Mouse (Mus musculus): ENCODE results near the gene Cryzl1. TPM values are rescaled to one million over a fixed set of nuclear protein-coding genes. Genes with fewer than 3 reads are reported as not detected.
"Not testable (repeated sequence)": the region's sequence is repeated elsewhere in the genome, so short reads cannot be mapped to it uniquely, and the experiment has no call there.

The Cryzl1 gene
- polyA plus RNA-seq, 1 experiment from 2014 or later, result 31.5 TPM

- peak within 1 kb of the TSS; percentile 90 for H3K4me3 ChIP-seq (ENCODE audit: low read depth, low read length)
- ATAC-seq (ENCODE audit: low read depth), result peak; percentile 85
- H3K4me1 ChIP-seq (ENCODE audit: control insufficient read depth, low read depth, low read length), result peaks cover 11% of the 10 kb centered on the region
Measured at GRCm38 (mm10) chr16:91646681-91647419, 81.9 kb downstream of the Cryzl1 start, which contains the start of gene Gart. Gart (minus strand) TSS chr16:91646952.

DNA sequence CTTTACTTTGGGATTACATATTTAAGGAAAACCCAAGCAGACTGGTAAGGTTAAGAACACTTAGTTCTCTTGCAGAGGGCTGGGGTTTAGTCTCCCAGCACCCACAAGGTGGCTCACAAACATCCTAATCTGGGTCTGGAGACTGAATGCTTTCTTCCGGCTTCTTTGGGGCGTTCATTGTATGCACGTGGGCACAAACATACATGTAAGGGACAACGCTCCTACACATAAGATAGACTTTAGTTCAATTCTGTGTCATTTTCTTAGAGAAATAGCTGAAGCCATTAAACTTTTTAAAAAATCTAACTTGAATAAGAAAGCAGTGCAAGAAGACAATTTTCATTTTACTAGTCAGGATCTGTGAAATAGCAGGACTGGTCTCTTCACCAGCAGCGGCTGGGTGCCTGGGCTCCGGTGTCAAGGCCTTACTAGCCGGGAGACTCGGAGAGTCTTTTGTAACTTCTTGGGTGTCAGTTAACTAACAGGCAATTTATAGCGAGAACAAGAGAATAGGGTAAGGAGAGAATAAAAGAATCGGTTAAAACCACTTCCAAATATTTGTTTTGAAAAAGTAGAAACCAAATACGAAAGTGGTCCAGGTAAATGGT is 82.7 kb downstream of the Cryzl1 start:
- H3K36me3 ChIP-seq (ENCODE audit: control insufficient read depth, insufficient read depth), result peaks cover 13% of the 10 kb centered on the region
- WGBS (ENCODE audit: insufficient replicate concordance), result under 1% methylated on average over 11 of the region's 11 CpGs

More at GRCm38 (mm10) chr16:91646681-91647419, 81.9 kb downstream of the Cryzl1 start, which contains the start of gene Gart:
- peak within 1 kb of the TSS; percentile 91 for H3K9ac ChIP-seq (ENCODE audit: low read depth, low read length)
- H3K36me3 ChIP-seq (ENCODE audit: control insufficient read depth, insufficient read depth), result peaks cover 9% of the 10 kb centered on the region
- H3K27ac ChIP-seq (ENCODE audit: low read length), result peak within 1 kb of the TSS; percentile 99
- H3K27me3 ChIP-seq (ENCODE audit: control insufficient read depth, insufficient read depth, low read depth, low read length), result no peaks in the 10 kb centered on the region
- under 1% methylated on average over 59 of the region's 59 CpGs for WGBS (ENCODE audit: insufficient replicate concordance)
- H3K9me3 ChIP-seq (replicated peaks; ENCODE audit: control insufficient read depth, low read length), result no peaks in the 10 kb centered on the region
- H3K4me2 ChIP-seq (ENCODE audit: low read depth, low read length), result peak within 1 kb of the TSS; percentile 99

GRCm38 (mm10) chr16:91645420-91645819 is 83.4 kb downstream of the Cryzl1 start:
- H3K4me1 ChIP-seq (ENCODE audit: control insufficient read depth, low read depth, low read length); H3K4me2 ChIP-seq (ENCODE audit: low read depth, low read length); H3K27me3 ChIP-seq (ENCODE audit: control insufficient read depth, insufficient read depth, low read depth, low read length); H3K27ac ChIP-seq (ENCODE audit: low read length); ATAC-seq (ENCODE audit: low read depth); H3K9ac ChIP-seq (ENCODE audit: low read depth, low read length); H3K9me3 ChIP-seq (replicated peaks; ENCODE audit: control insufficient read depth, low read length); H3K4me3 ChIP-seq (ENCODE audit: low read depth, low read length): not testable (repeated sequence)
- WGBS (ENCODE audit: insufficient replicate concordance), result no CpG with 5 or more reads among the region's 2 CpGs
- peaks cover 15% of the 10 kb centered on the region for H3K36me3 ChIP-seq (ENCODE audit: control insufficient read depth, insufficient read depth)

More for the DNA sequence above, 82.7 kb downstream of the Cryzl1 start:
- no peaks in the 10 kb centered on the region for H3K9me3 ChIP-seq (replicated peaks; ENCODE audit: control insufficient read depth, low read length)
- peak overlapping the region; percentile 90 for H3K9ac ChIP-seq (ENCODE audit: low read depth, low read length)
- H3K27me3 ChIP-seq (ENCODE audit: control insufficient read depth, insufficient read depth, low read depth, low read length), result no peaks in the 10 kb centered on the region
- no peak for ATAC-seq (ENCODE audit: low read depth)
- H3K4me2 ChIP-seq (ENCODE audit: low read depth, low read length), result peak overlapping the region; percentile 99
- H3K4me3 ChIP-seq (ENCODE audit: low read depth, low read length), result peak overlapping the region; percentile 90
- peak overlapping the region; percentile 57 for H3K27ac ChIP-seq (ENCODE audit: low read length)
- H3K4me1 ChIP-seq (ENCODE audit: control insufficient read depth, low read depth, low read length), result peaks cover 11% of the 10 kb centered on the region

DNA sequence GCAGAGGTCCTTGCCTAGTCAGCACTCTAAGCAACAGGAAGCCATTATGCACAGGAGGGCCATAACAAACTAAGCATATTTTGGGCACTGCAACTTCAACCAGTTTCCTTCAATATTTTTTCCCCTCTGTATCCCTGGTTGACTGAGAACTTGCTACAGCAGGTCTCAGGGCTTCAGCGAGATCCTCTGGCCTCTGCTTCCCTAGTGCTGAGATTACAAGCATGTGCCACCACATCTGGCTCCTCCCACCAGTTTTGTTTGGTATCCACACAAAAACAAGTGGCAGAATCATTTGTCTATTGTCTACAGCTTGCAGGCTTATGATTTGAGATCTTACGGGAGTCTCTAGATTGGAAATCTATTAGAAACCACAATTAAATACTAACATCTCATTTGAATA is 83.9 kb downstream of the Cryzl1 start:
- WGBS (ENCODE audit: insufficient replicate concordance), result 48% methylated on average over 2 of the region's 2 CpGs
- no peak for ATAC-seq (ENCODE audit: low read depth)
- Histone ChIP-seq H3K4me2 (ENCODE audit: low read depth, low read length) (no peak overlapping the region; the same call in 1 of the 2 replicates), H3K9ac (ENCODE audit: low read depth, low read length) (no peak overlapping the region), H3K4me3 (ENCODE audit: low read depth, low read length) (no peak overlapping the region), H3K36me3 (ENCODE audit: control insufficient read depth, insufficient read depth) (peaks cover 18% of the 10 kb centered on the region), H3K27me3 (ENCODE audit: control insufficient read depth, insufficient read depth, low read depth, low read length) (no peaks in the 10 kb centered on the region), H3K9me3 (replicated peaks; ENCODE audit: control insufficient read depth, low read length) (no peaks in the 10 kb centered on the region), H3K4me1 (ENCODE audit: control insufficient read depth, low read depth, low read length) (peaks cover 9% of the 10 kb centered on the region), H3K27ac (ENCODE audit: low read length) (no peak overlapping the region)

DNA sequence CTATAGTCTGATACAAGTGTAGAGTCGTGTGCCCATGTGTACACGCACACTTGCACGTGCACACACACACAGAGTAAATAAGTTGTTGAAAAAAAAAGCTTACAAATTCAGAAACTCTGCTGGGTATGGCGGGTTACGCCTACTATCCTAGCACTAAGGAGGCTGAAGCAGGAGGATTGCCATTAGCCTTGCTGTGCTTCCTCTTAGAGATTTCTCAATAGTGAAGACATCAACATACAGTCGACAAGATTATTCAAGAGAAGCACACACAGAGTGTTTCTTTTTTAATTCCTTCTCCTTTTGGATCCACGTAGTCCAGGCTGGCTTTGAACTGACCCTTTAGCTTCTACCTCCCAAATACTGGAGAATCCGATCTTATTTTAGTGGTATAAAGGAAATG is 88.6 kb downstream of the Cryzl1 start:
- Histone ChIP-seq H3K4me3 (ENCODE audit: low read depth, low read length) (no peak overlapping the region), H3K9ac (ENCODE audit: low read depth, low read length) (no peak overlapping the region), H3K4me1 (ENCODE audit: control insufficient read depth, low read depth, low read length) (peaks cover 5% of the 10 kb centered on the region)

GRCm38 (mm10) chr16:91639636-91640035 is 89.1 kb downstream of the Cryzl1 start:
- Histone ChIP-seq H3K27me3 (ENCODE audit: control insufficient read depth, insufficient read depth, low read depth, low read length) (no peaks in the 10 kb centered on the region), H3K36me3 (ENCODE audit: control insufficient read depth, insufficient read depth) (peaks cover 50% of the 10 kb centered on the region), H3K27ac (ENCODE audit: low read length) (no peak overlapping the region), H3K4me2 (ENCODE audit: low read depth, low read length) (no peak overlapping the region), H3K9me3 (replicated peaks; ENCODE audit: control insufficient read depth, low read length) (no peaks in the 10 kb centered on the region), H3K4me1 (ENCODE audit: control insufficient read depth, low read depth, low read length) (peaks cover 1% of the 10 kb centered on the region), H3K9ac (ENCODE audit: low read depth, low read length) (no peak overlapping the region), H3K4me3 (ENCODE audit: low read depth, low read length) (no peak overlapping the region)
- WGBS (ENCODE audit: insufficient replicate concordance), result 87% methylated on average over 2 of the region's 2 CpGs
- ATAC-seq (ENCODE audit: low read depth), result no peak

More for the DNA sequence above, 88.6 kb downstream of the Cryzl1 start:
- WGBS (ENCODE audit: insufficient replicate concordance), result 83% methylated on average over 8 of the region's 8 CpGs
- Histone ChIP-seq H3K27ac (ENCODE audit: low read length) (no peak overlapping the region), H3K27me3 (ENCODE audit: control insufficient read depth, insufficient read depth, low read depth, low read length) (no peaks in the 10 kb centered on the region), H3K4me2 (ENCODE audit: low read depth, low read length) (no peak overlapping the region), H3K9me3 (replicated peaks; ENCODE audit: control insufficient read depth, low read length) (no peaks in the 10 kb centered on the region), H3K36me3 (ENCODE audit: control insufficient read depth, insufficient read depth) (peaks cover 50% of the 10 kb centered on the region)
- ATAC-seq (ENCODE audit: low read depth), result no peak

Other genes with a start within 250 kb of the Cryzl1 start
- 21.3 and 25.0 TPM in 2 replicates for gene Ifnar1, start 243.7 kb downstream of the Cryzl1 start, polyA plus RNA-seq (2015; fragmentation: Nextera tagmentation; extraction: Ambion mirVana)
- gene Ifngr2, start 181.9 kb downstream of the Cryzl1 start, polyA plus RNA-seq (2015; fragmentation: Nextera tagmentation; extraction: Ambion mirVana), result 18.6 and 22.2 TPM in 2 replicates
- 7.1 and 7.4 TPM in 2 replicates for gene Tmem50b, start 131.2 kb downstream of the Cryzl1 start, polyA plus RNA-seq (2015; fragmentation: Nextera tagmentation; extraction: Ambion mirVana)
- gene Dnajc28, start 109.9 kb downstream of the Cryzl1 start, polyA plus RNA-seq (2015; fragmentation: Nextera tagmentation; extraction: Ambion mirVana), result 2.2 and 2.6 TPM in 2 replicates
- 52.9 and 55.6 TPM in 2 replicates for gene Gart, start 82.0 kb downstream of the Cryzl1 start, polyA plus RNA-seq (2015; fragmentation: Nextera tagmentation; extraction: Ambion mirVana)
- gene Son, start 81.5 kb downstream of the Cryzl1 start, polyA plus RNA-seq (2015; fragmentation: Nextera tagmentation; extraction: Ambion mirVana), result 36.9 and 39.0 TPM in 2 replicates
- gene Donson, start 40.2 kb downstream of the Cryzl1 start, polyA plus RNA-seq (2015; fragmentation: Nextera tagmentation; extraction: Ambion mirVana), result 22.8 and 23.0 TPM in 2 replicates
- 54.1 and 54.7 TPM in 2 replicates for gene Itsn1, start 306 bp upstream of the Cryzl1 start, polyA plus RNA-seq (2015; fragmentation: Nextera tagmentation; extraction: Ambion mirVana)

All from liver, embryonic 16.5 days (tissue).